Mouse (Mus musculus): ENCODE measurements at regions not wholly inside any gene's neighbourhood (a gene's known extent, or its start where the extent isn't known, plus 50 kb on each side); places are given as distances from the start of the nearest gene placed in this dataset.

- DNase-seq (ENCODE audit: low read depth): no peak
- TF ChIP-seq POLR2A (IDR thresholded peaks at IDR 0.05; ENCODE audit: borderline replicate concordance, extremely low read depth, insufficient read depth, insufficient read length, poor library complexity, severe bottlenecking) (no peak), CTCF (IDR thresholded peaks at IDR 0.05; ENCODE audit: borderline replicate concordance, extremely low read depth, insufficient read depth, insufficient read length) (no peak)
Observed at GRCm38 (mm10) chr11:63293485-63293884, 164.7 kb downstream of the Pmp22 start.

GRCm38 (mm10) chr11:63294476-63294875 lies 165.7 kb downstream of the Pmp22 start:
- TF ChIP-seq CTCF (IDR thresholded peaks at IDR 0.05; ENCODE audit: borderline replicate concordance, extremely low read depth, insufficient read depth, insufficient read length) (no peak), POLR2A (IDR thresholded peaks at IDR 0.05; ENCODE audit: borderline replicate concordance, extremely low read depth, insufficient read depth, insufficient read length, poor library complexity, severe bottlenecking) (no peak)
- DNase-seq (ENCODE audit: low read depth): no peak

- no peak for DNase-seq (ENCODE audit: low read depth)
- TF ChIP-seq POLR2A (IDR thresholded peaks at IDR 0.05; ENCODE audit: borderline replicate concordance, extremely low read depth, insufficient read depth, insufficient read length, poor library complexity, severe bottlenecking) (no peak), CTCF (IDR thresholded peaks at IDR 0.05; ENCODE audit: borderline replicate concordance, extremely low read depth, insufficient read depth, insufficient read length) (no peak)
Observed at GRCm38 (mm10) chr11:63296476-63296875, 167.7 kb downstream of the Pmp22 start.

DNA sequence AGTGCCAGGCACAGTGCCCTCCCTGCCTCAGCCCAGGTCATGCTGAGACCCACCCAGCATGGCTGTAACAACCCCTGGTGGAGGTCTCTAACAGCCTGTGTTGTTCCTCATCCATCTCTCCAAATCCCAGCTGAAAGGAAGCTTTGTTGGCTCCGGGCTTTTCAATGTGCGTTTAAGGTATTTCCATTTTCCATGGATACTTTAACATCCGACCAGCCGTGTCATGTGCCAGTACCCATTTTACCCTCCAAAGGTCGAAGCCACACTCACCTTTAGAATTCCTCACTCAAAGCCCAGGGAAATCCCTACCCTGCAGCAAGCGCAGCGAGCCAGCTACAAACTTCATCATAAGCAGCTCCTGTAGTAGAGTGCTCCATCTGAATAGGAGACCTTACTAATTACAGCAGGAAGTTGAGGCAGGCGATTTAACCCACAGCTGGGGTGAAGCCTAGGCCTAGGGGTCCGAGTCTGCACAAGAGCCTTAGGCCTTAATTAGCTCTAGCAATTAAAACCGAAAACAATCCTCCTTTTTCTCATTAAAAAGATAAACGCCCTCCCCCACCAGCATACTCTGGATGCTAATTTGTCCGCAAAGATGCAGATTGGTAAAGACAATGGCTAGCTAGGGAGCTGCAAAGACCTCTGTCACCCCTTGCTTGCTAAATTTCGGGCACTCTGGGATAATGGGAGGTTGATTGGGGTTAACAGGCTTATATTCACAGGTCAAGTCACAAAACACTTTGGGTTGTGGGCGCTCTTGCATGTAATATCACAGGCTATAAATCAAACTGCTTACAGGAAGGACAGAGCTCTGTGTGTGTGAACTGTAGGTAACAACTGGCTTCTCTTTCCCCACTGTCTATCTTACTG lies 171.2 kb downstream of the Pmp22 start:
- peak; percentile 90 for DNase-seq (ENCODE audit: low read depth)
- TF ChIP-seq CTCF (IDR thresholded peaks at IDR 0.05; ENCODE audit: borderline replicate concordance, extremely low read depth, insufficient read depth, insufficient read length) (no peak), POLR2A (IDR thresholded peaks at IDR 0.05; ENCODE audit: borderline replicate concordance, extremely low read depth, insufficient read depth, insufficient read length, poor library complexity, severe bottlenecking) (no peak)

GRCm38 (mm10) chr11:63325166-63325565 lies 196.4 kb downstream of the Pmp22 start:
- peak; percentile 35 for DNase-seq (ENCODE audit: low read depth)

DNA sequence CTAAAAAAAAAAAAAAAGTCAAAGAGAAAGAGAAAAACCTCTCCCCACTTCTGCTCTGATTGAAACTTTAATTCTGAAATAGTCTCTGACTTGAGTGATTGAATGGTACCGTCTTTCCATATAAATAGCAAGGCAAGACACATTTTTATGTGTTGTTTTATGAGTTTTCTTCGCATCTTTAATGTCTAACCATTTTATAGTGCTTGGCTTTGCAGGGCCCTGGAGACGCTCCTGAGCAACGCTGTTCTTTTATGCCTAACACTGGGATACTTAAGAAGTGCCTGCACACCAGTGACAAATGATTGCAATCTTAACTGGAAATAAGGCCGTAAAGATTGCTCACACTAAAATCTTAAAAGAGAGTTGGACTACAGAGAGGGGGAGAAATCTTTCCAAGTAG lies 198.1 kb downstream of the Pmp22 start:
- no peak for DNase-seq (ENCODE audit: low read depth)
- TF ChIP-seq POLR2A (IDR thresholded peaks at IDR 0.05; ENCODE audit: borderline replicate concordance, extremely low read depth, insufficient read depth, insufficient read length, poor library complexity, severe bottlenecking) (no peak), CTCF (IDR thresholded peaks at IDR 0.05; ENCODE audit: borderline replicate concordance, extremely low read depth, insufficient read depth, insufficient read length) (no peak)

More at GRCm38 (mm10) chr11:63325166-63325565, 196.4 kb downstream of the Pmp22 start:
- TF ChIP-seq POLR2A (IDR thresholded peaks at IDR 0.05; ENCODE audit: borderline replicate concordance, extremely low read depth, insufficient read depth, insufficient read length, poor library complexity, severe bottlenecking): no peak
- no peak for TF ChIP-seq CTCF (IDR thresholded peaks at IDR 0.05; ENCODE audit: borderline replicate concordance, extremely low read depth, insufficient read depth, insufficient read length)

- DNase-seq (ENCODE audit: low read depth): no peak
- TF ChIP-seq POLR2A (IDR thresholded peaks at IDR 0.05; ENCODE audit: borderline replicate concordance, extremely low read depth, insufficient read depth, insufficient read length, poor library complexity, severe bottlenecking): no peak
- TF ChIP-seq CTCF (IDR thresholded peaks at IDR 0.05; ENCODE audit: borderline replicate concordance, extremely low read depth, insufficient read depth, insufficient read length): no peak
Observed at GRCm38 (mm10) chr11:63337503-63337902, 208.7 kb downstream of the Pmp22 start.

- no peak for TF ChIP-seq CTCF (IDR thresholded peaks at IDR 0.05; ENCODE audit: borderline replicate concordance, extremely low read depth, insufficient read depth, insufficient read length)
- TF ChIP-seq POLR2A (IDR thresholded peaks at IDR 0.05; ENCODE audit: borderline replicate concordance, extremely low read depth, insufficient read depth, insufficient read length, poor library complexity, severe bottlenecking): no peak
- DNase-seq (ENCODE audit: low read depth): no peak
Observed at GRCm38 (mm10) chr11:63338277-63338676, 209.5 kb downstream of the Pmp22 start.

DNA sequence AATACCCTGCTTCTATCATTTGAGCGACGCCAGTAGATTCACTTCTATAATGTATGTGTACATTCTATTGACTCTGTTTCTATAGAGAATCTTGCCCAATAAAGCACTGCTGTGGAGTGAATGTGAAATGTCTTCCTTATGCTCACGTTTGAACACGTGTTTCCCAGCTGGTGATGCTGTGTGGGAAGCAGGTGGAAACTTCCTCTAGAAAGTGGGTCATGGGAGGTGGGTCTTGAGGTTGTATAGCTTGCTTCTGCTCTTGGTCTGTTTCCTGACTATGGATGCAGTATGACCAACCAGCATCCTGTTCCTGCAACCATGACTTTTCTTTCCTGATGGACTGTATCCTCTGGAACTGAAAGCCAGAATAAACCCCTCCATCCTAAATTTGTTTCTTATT lies 216.9 kb downstream of the Pmp22 start:
- no peak for TF ChIP-seq CTCF (IDR thresholded peaks at IDR 0.05; ENCODE audit: borderline replicate concordance, extremely low read depth, insufficient read depth, insufficient read length)
- TF ChIP-seq POLR2A (IDR thresholded peaks at IDR 0.05; ENCODE audit: borderline replicate concordance, extremely low read depth, insufficient read depth, insufficient read length, poor library complexity, severe bottlenecking): no peak

GRCm38 (mm10) chr11:63350123-63350696 lies 221.4 kb downstream of the Pmp22 start:
- DNase-seq (ENCODE audit: low read depth): peak; percentile 90
- no peak for TF ChIP-seq CTCF (IDR thresholded peaks at IDR 0.05; ENCODE audit: borderline replicate concordance, extremely low read depth, insufficient read depth, insufficient read length)
- no peak for TF ChIP-seq POLR2A (IDR thresholded peaks at IDR 0.05; ENCODE audit: borderline replicate concordance, extremely low read depth, insufficient read depth, insufficient read length, poor library complexity, severe bottlenecking)

More for the DNA sequence above, 216.9 kb downstream of the Pmp22 start:
- DNase-seq (ENCODE audit: low read depth): no peak

DNA sequence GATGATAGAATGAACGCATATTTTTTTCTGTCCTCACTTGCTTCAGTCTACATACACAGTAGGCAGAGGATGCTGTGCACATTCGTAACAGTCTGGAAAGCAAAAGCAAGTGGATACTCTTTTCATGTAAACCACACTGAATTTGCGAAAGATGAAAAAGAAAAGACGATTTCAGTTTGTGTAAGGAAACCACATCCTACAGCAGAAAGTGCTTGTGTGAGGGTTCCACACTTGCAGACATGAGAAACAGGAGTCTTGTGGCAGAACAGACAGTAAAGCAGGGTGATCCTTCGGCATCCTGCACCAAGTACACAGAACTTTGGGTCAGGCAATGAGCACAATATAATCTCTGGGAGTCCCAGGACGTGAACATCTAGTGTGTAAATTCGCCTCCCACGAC lies 223.2 kb downstream of the Pmp22 start:
- TF ChIP-seq CTCF (IDR thresholded peaks at IDR 0.05; ENCODE audit: borderline replicate concordance, extremely low read depth, insufficient read depth, insufficient read length) (no peak), POLR2A (IDR thresholded peaks at IDR 0.05; ENCODE audit: borderline replicate concordance, extremely low read depth, insufficient read depth, insufficient read length, poor library complexity, severe bottlenecking) (no peak)
- DNase-seq (ENCODE audit: low read depth): no peak

Measured in brain, embryonic 14.5 days (tissue).